Mouse (Mus musculus) neural tube, embryonic 11.5 days (tissue): ENCODE measurements around the gene Kcnc2. TPM values are rescaled to one million over a fixed set of nuclear protein-coding genes. Genes with fewer than 3 reads are reported as not detected.

Experiments used
- ATAC-seq: fragments of 200-750 bp; cut with Nextera tagmentation; 2 replicates; pipeline ENCODE4 v1.8.0; 2017; ENCODE audit warnings: moderate number of reproducible peaks, mild to moderate bottlenecking, moderate TSS enrichment, moderate library complexity; ENCODE audit not compliant: insufficient read depth, low FRiP score, low TSS enrichment
- DNase-seq: peaks from one replicate; pipeline ENCODE4 v3.0.0-alpha.2; 2015; ENCODE audit warnings: low spot score
- H3K27ac ChIP-seq: fragments of 300-500 bp; sonication (generic); 2 replicates; pipeline ENCODE4 v1.5.1; 2014; ENCODE audit warnings: low read depth, mild to moderate bottlenecking, low read length
- H3K27me3 ChIP-seq: fragments of 300-500 bp; sonication (generic); 2 replicates; pipeline ENCODE4 v1.6.1; 2014; ENCODE audit warnings: mild to moderate bottlenecking, low read length, mixed read lengths; ENCODE audit not compliant: control insufficient read depth, insufficient read depth
- H3K36me3 ChIP-seq: fragments of 300-500 bp; sonication (generic); 2 replicates; pipeline ENCODE4 v1.6.1; 2014; ENCODE audit warnings: mild to moderate bottlenecking, low read length, moderate library complexity, mixed read lengths; ENCODE audit not compliant: control insufficient read depth, insufficient read depth
- H3K4me1 ChIP-seq: fragments of 300-500 bp; sonication (generic); 2 replicates; pipeline ENCODE4 v1.6.1; 2014; ENCODE audit warnings: low read length, mixed read lengths; ENCODE audit not compliant: control insufficient read depth, insufficient read depth
- H3K4me2 ChIP-seq: fragments of 300-500 bp; sonication (generic); 2 replicates; pipeline ENCODE4 v1.6.1; 2014; ENCODE audit warnings: low read depth, mild to moderate bottlenecking, moderate library complexity
- H3K4me3 ChIP-seq: fragments of 300-500 bp; sonication (generic); 2 replicates; pipeline ENCODE4 v1.5.1; 2014; ENCODE audit warnings: low read depth, low read length
- H3K9ac ChIP-seq: fragments of 300-500 bp; sonication (generic); 2 replicates; pipeline ENCODE4 v1.6.1; 2014; ENCODE audit warnings: mild to moderate bottlenecking, low read length
- H3K9me3 ChIP-seq: fragments of 300-500 bp; sonication (generic); 2 replicates; pipeline ENCODE4 v1.6.1; 2016; ENCODE audit warnings: low read length; ENCODE audit not compliant: control insufficient read depth
- WGBS: fragments of 180-500 bp; shearing (Covaris S2); extraction: QIAGEN DNeasy Blood & Tissue Kit; methylation state at CpG from one replicate; pipeline ENCODE4 v1.1.7; 2014; 5-methylcytosine and 5-hydroxymethylcytosine counted together
- polyA plus RNA-seq: library from polyadenylated mRNA; unstranded; fragments of >200 nt; fragmentation: Nextera tagmentation; extraction: Ambion mirVana; gene quantifications from 2 replicates; pipeline ENCODE4 v1.2.1, GENCODE M21; 2014

Kcnc2 gene
- polyA plus RNA-seq, 1 experiment from 2014 or later = 0.52 TPM

DNA sequence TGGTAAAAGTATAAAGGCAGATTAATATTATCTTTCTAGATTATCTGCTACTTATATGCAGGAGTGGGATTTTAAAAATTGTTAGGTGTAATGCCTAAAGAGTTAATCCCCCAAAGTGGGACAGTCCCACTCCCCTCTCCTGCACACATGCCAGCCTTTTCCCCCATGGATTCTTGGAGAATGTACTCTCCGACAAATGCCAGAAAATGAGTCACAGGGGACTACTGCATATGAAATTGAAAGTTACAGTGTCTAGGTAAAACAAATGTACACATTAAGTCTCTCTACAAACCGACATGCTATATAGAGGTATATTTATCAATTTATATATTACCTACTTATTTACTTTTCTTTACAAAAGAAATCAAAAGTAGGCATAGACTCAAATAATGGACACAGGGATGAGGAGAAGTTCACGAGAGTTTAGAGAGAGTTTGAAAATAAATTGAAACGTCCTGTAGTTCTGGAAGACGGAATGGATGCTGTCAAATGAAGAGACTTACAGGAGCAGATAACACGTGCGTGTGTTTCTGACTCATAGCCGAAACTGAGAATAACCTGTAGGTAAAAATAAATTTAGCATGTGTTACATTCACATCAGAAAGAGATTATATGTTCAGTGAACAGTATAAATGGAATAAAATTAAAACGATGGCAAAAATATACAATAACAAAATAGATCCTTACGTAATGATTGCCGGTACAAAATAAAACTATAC lies 213.6 kb downstream of the Kcnc2 start:
- DNase-seq (no peak), ATAC-seq (no peak)
- H3K27ac ChIP-seq = no peak overlapping the region
- no peak overlapping the region for H3K9ac ChIP-seq
- 80% methylated on average over 11 of the region's 11 CpGs for whole genome bisulfite sequencing
- no peaks in the 10 kb centered on the region for H3K9me3 ChIP-seq
- no peak overlapping the region for H3K4me2 ChIP-seq
- H3K27me3 ChIP-seq = no peaks in the 10 kb centered on the region
- no peaks in the 10 kb centered on the region for H3K4me1 ChIP-seq
- H3K36me3 ChIP-seq = no peaks in the 10 kb centered on the region
- no peak overlapping the region for H3K4me3 ChIP-seq

DNA sequence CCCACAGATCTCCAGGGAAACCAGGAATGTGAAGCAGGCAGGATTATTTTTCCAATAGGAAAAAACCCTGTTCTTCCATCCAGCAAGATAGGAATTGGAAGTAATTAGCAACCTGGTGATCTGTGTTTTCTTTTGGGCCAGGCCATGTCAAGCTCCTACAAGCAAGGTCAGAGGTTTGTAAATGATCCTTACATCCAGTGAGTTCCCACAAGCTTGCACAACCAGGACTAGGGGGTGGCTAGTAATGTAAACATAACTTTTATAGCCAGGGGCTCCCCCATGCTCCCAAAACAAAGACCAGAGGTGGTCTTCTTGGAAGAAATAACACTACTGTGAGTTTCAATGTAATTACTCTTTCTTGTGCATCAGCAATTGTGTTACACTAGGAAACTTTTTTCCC lies 214.9 kb downstream of the Kcnc2 start:
- no peaks in the 10 kb centered on the region for H3K9me3 ChIP-seq
- H3K4me2 ChIP-seq = no peak overlapping the region
- no peak overlapping the region for H3K27ac ChIP-seq
- no peak for DNase-seq
- no peaks in the 10 kb centered on the region for H3K36me3 ChIP-seq
- no peaks in the 10 kb centered on the region for H3K27me3 ChIP-seq
- no peak for ATAC-seq
- H3K4me3 ChIP-seq = no peak overlapping the region
- H3K9ac ChIP-seq = no peak overlapping the region
- no peaks in the 10 kb centered on the region for H3K4me1 ChIP-seq

DNA sequence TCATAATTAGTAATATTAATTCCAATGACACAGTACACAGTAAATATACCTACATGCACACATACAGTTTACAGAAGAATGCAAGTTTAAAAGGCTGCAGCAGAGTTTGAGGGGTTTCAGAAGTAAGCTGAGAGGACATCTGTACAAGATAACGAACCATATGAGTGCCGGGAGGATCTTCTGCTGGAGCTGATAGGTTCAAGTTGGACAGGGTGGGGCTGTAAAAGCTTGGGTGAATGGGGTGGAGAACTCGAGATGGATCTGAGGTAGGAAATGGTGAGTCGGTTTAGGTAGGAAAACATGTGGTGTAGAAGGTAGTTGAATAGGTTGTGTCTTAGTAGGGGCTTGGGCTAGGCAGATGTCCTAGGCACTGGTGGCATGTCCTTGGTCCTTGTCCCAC lies 217.8 kb downstream of the Kcnc2 start:
- no peak overlapping the region for H3K27ac ChIP-seq
- H3K9me3 ChIP-seq = no peaks in the 10 kb centered on the region
- no peak for ATAC-seq
- H3K36me3 ChIP-seq = no peaks in the 10 kb centered on the region
- DNase-seq = no peak
- H3K4me3 ChIP-seq = no peak overlapping the region
- H3K4me2 ChIP-seq = no peak overlapping the region
- H3K4me1 ChIP-seq = no peaks in the 10 kb centered on the region
- no peaks in the 10 kb centered on the region for H3K27me3 ChIP-seq
- H3K9ac ChIP-seq = no peak overlapping the region
- WGBS = 84% methylated on average over 4 of the region's 4 CpGs

Other genes with a start within 250 kb of the Kcnc2 start
- not detected in 2 replicates for gene Glipr1l1, start 210.9 kb upstream of the Kcnc2 start, polyA plus RNA-seq
- not detected in 2 replicates for gene Glipr1l2, start 187.8 kb upstream of the Kcnc2 start, polyA plus RNA-seq
- not detected in 2 replicates for gene Glipr1l3, start 110.8 kb upstream of the Kcnc2 start, polyA plus RNA-seq
- gene Caps2, start 107.5 kb upstream of the Kcnc2 start, polyA plus RNA-seq = 0.36 and 0.50 TPM in 2 replicates